8 mouse cellular contexts compared by ENCODE assay signal in genomic region chr3:79287108-79287576, GRCm38 (mm10). TPM values are rescaled to one million over a fixed set of nuclear protein-coding genes. Genes with fewer than 3 reads are reported as not detected.
DNase-seq lines count a peak whose midpoint lies in the region; ATAC-seq and TF ChIP-seq lines count a peak whose summit lies in the region.

No protein-coding gene starts in this region.

- DNase-seq in ES-E14 (ENCODE audit: low read depth, low spot score): peak; percentile 62
- DNase-seq in cerebellum, adult 11 months: peak; percentile 93
- DNase-seq in forebrain, embryonic 14.5 days (ENCODE audit: low spot score): peak; percentile 97
- DNase-seq in heart, postnatal 14 days: peak; percentile 96
- peak; percentile 51 for DNase-seq in large intestine, adult 2 months (ENCODE audit: low read depth, low spot score)
- peak; percentile 90 for DNase-seq in telencephalon, adult 2 months (ENCODE audit: low read depth, low spot score)

- ATAC-seq in forebrain, embryonic 14.5 days: peak; percentile 99
- ATAC-seq in liver, embryonic 16.5 days (ENCODE audit: low read depth): peak; percentile 96
- peak; percentile 98 for ATAC-seq in neural tube, embryonic 12.5 days (ENCODE audit: low FRiP score, low read depth)

- WGBS in forebrain, embryonic 14.5 days: under 1% methylated on average over 43 of the region's 60 CpGs
- WGBS in large intestine, adult 2 months: under 1% methylated on average over 42 of the region's 60 CpGs
- under 1% methylated on average over 55 of the region's 60 CpGs for WGBS in liver, embryonic 16.5 days (ENCODE audit: insufficient replicate concordance)
- under 1% methylated on average over 59 of the region's 60 CpGs for WGBS in neural tube, embryonic 12.5 days

- in situ Hi-C loops in ES-E14 (cut with MboI; ENCODE audit: low sequenced_read_pairs in 2 of 2, unreplicated experiment in 2 of 2): no loop called here

- H3K27ac ChIP-seq in ES-E14 (ENCODE audit: insufficient read depth, low read depth, low read length, poor library complexity, severe bottlenecking): no peak overlapping the region
- peak overlapping the region; percentile 96 for H3K27ac ChIP-seq in forebrain, embryonic 14.5 days (ENCODE audit: low read depth, low read length)
- peak overlapping the region; percentile 71 for H3K27ac ChIP-seq in liver, embryonic 16.5 days (ENCODE audit: low read length)
- peak overlapping the region; percentile 97 for H3K27ac ChIP-seq in neural tube, embryonic 12.5 days

- peak overlapping the region; percentile 95 to 98 for H3K4me3 ChIP-seq in ES-E14 (ENCODE audit: insufficient read depth in 1 of 2, low read depth in 1 of 2, low read length in 2 of 2, poor library complexity in 1 of 2, severe bottlenecking in 1 of 2)
- H3K4me3 ChIP-seq in forebrain, embryonic 14.5 days (ENCODE audit: low read depth, low read length): peak overlapping the region; percentile 93
- peak overlapping the region; percentile 73 for H3K4me3 ChIP-seq in liver, embryonic 16.5 days (ENCODE audit: low read depth, low read length)
- peak overlapping the region; percentile 93 for H3K4me3 ChIP-seq in neural tube, embryonic 12.5 days

- no peaks in the 10 kb centered on the region for H3K36me3 ChIP-seq in ES-E14 (ENCODE audit: control insufficient read depth, insufficient read depth, low read length, poor library complexity, severe bottlenecking)
- no peaks in the 10 kb centered on the region for H3K36me3 ChIP-seq in forebrain, embryonic 14.5 days (ENCODE audit: control insufficient read depth, insufficient read depth, low read length)
- H3K36me3 ChIP-seq in liver, embryonic 16.5 days (ENCODE audit: control insufficient read depth, insufficient read depth): no peaks in the 10 kb centered on the region
- no peaks in the 10 kb centered on the region for H3K36me3 ChIP-seq in neural tube, embryonic 12.5 days

- intact Hi-C loops in heart, postnatal 14 days (cut with DNase I): loop anchor here (2.0 to 5.0 kb wide), 5 partner anchors 34 to 330 kb away; partner anchors contain the start of gene Ppid

- no peaks in the 10 kb centered on the region for H3K27me3 ChIP-seq in forebrain, embryonic 14.5 days (replicated peaks; ENCODE audit: control insufficient read depth, insufficient read depth, low read length)
- peaks cover 40% of the 10 kb centered on the region for H3K27me3 ChIP-seq in liver, embryonic 16.5 days (ENCODE audit: control insufficient read depth, insufficient read depth, low read depth, low read length)
- no peaks in the 10 kb centered on the region for H3K27me3 ChIP-seq in neural tube, embryonic 12.5 days (replicated peaks)

- H3K4me1 ChIP-seq in ES-E14 (ENCODE audit: control insufficient read depth in 2 of 2, insufficient read depth in 2 of 2, low read length in 2 of 2, poor library complexity in 1 of 2): 0 out of 4 replicates have a peak, but pooled peaks cover 0 to 3% of the 10 kb centered on the region in 2 experiments
- H3K4me1 ChIP-seq in forebrain, embryonic 14.5 days (ENCODE audit: control insufficient read depth, insufficient read depth, low read length): peaks cover 27% of the 10 kb centered on the region
- peaks cover 5% of the 10 kb centered on the region for H3K4me1 ChIP-seq in liver, embryonic 16.5 days (ENCODE audit: control insufficient read depth, low read depth, low read length)
- H3K4me1 ChIP-seq in neural tube, embryonic 12.5 days: peaks cover 37% of the 10 kb centered on the region

- no peaks in the 10 kb centered on the region for H3K9me3 ChIP-seq in ES-E14 (ENCODE audit: control insufficient read depth, insufficient read depth, low read depth, low read length)
- no peaks in the 10 kb centered on the region for H3K9me3 ChIP-seq in forebrain, embryonic 14.5 days (replicated peaks; ENCODE audit: control insufficient read depth, low read length)
- no peaks in the 10 kb centered on the region for H3K9me3 ChIP-seq in liver, embryonic 16.5 days (replicated peaks; ENCODE audit: control insufficient read depth, low read length)
- no peaks in the 10 kb centered on the region for H3K9me3 ChIP-seq in neural tube, embryonic 12.5 days

- peak overlapping the region; percentile 88 for H3K9ac ChIP-seq in ES-E14 (ENCODE audit: insufficient read depth, low read depth, low read length, poor library complexity, severe bottlenecking)
- H3K9ac ChIP-seq in forebrain, embryonic 14.5 days (ENCODE audit: low read length): peak overlapping the region; percentile 94
- H3K9ac ChIP-seq in liver, embryonic 16.5 days (ENCODE audit: low read depth, low read length): peak overlapping the region; percentile 69
- H3K9ac ChIP-seq in neural tube, embryonic 12.5 days: peak overlapping the region; percentile 94

- peak overlapping the region; percentile 78 for H3K4me2 ChIP-seq in forebrain, embryonic 14.5 days (ENCODE audit: low read length)
- peak overlapping the region; percentile 79 for H3K4me2 ChIP-seq in liver, embryonic 16.5 days (ENCODE audit: low read depth, low read length)
- H3K4me2 ChIP-seq in neural tube, embryonic 12.5 days (replicated peaks): peak overlapping the region; percentile 91

TF ChIP-seq in ES-E14, 5 proteins besides CTCF, POLR2A, EP300 and RAD21:
- TF ChIP-seq HCFC1 (IDR thresholded peaks at IDR 0.05; ENCODE audit: borderline replicate concordance, insufficient read depth, low read length) (0 out of 2 replicates have a peak, but pooled peaks have one; percentile 39), ZNF384 (IDR thresholded peaks at IDR 0.05; ENCODE audit: low read depth, low read length) (no peak)

RNA-seq across cellular contexts. Expression of gene Rapgef2, which starts 0.8 kb away (rescaled TPM):
- 9.7 and 12.0 TPM in 2 replicates for total RNA-seq in ES-E14 (2012; rRNA removed)
- polyA plus RNA-seq in forebrain, embryonic 14.5 days (2014; fragmentation: Nextera tagmentation; extraction: Ambion mirVana): 9.7 and 10.5 TPM in 2 replicates
- 10 to 100 TPM; 34.9 to 35.6 TPM for total RNA-seq in heart, postnatal 14 days (2021)
- polyA plus RNA-seq in large intestine, adult 2 months (2012; rRNA removed): 3.6 and 7.7 TPM in 2 replicates
- 1.0 and 1.4 TPM in 2 replicates for polyA plus RNA-seq in liver, embryonic 16.5 days (2015; fragmentation: Nextera tagmentation; extraction: Ambion mirVana)
- polyA plus RNA-seq in neural tube, embryonic 12.5 days (2016; fragmentation: Nextera tagmentation; extraction: Ambion mirVana): 8.6 and 8.9 TPM in 2 replicates

RNA-seq across cellular contexts. Expression of gene Gm17359, which starts 49.3 kb away (rescaled TPM):
- total RNA-seq in ES-E14 (2012; rRNA removed): not detected in 2 replicates
- polyA plus RNA-seq in forebrain, embryonic 14.5 days (2014; fragmentation: Nextera tagmentation; extraction: Ambion mirVana): 0.17 TPM in 1 of 2 replicates, not detected in the other
- total RNA-seq in heart, postnatal 14 days (2021): not detected
- polyA plus RNA-seq in large intestine, adult 2 months (2012; rRNA removed): not detected in 2 replicates
- polyA plus RNA-seq in liver, embryonic 16.5 days (2015; fragmentation: Nextera tagmentation; extraction: Ambion mirVana): 0.05 TPM in 1 of 2 replicates, not detected in the other
- 0.28 TPM in 1 of 2 replicates, not detected in the other for polyA plus RNA-seq in neural tube, embryonic 12.5 days (2016; fragmentation: Nextera tagmentation; extraction: Ambion mirVana)
